Mouse (Mus musculus) intestine, embryonic 14.5 days (tissue): Measurements from ENCODE around the gene Eif4a1. TPM values are rescaled to one million over a fixed set of nuclear protein-coding genes. Genes with fewer than 3 reads are reported as not detected.

Source experiments
- ATAC-seq: fragments of 200-750 bp; cut with Nextera tagmentation; replicated peaks from 2 replicates; pipeline ENCODE4 v1.8.0; 2017; ENCODE audit warnings: low read depth, moderate number of reproducible peaks, moderate TSS enrichment, moderate library complexity; ENCODE audit not compliant: low FRiP score, low TSS enrichment
- DNase-seq: peaks from one replicate; pipeline ENCODE4 v3.0.0-alpha.2; 2018; ENCODE audit warnings: low spot score
- H3K27ac ChIP-seq: fragments of 300-500 bp; sonication (generic); 2 replicates; pipeline ENCODE4 v1.5.1; 2014; ENCODE audit warnings: low read depth, mild to moderate bottlenecking, control low read depth
- H3K27me3 ChIP-seq: fragments of 300-500 bp; sonication (generic); replicated peaks from 2 replicates; pipeline ENCODE4 v1.6.1; 2014; ENCODE audit warnings: low read length, control low read depth; ENCODE audit not compliant: control insufficient read depth, insufficient read depth
- H3K36me3 ChIP-seq: fragments of 300-500 bp; sonication (generic); 2 replicates; pipeline ENCODE4 v1.6.1; 2014; ENCODE audit warnings: low read length, control low read depth; ENCODE audit not compliant: control insufficient read depth, insufficient read depth
- H3K4me1 ChIP-seq: fragments of 300-500 bp; sonication (generic); replicated peaks from 2 replicates; pipeline ENCODE4 v1.6.1; 2014; ENCODE audit warnings: low read length, control low read depth, mixed read lengths; ENCODE audit not compliant: control insufficient read depth, insufficient read depth
- H3K4me2 ChIP-seq: fragments of 300-500 bp; sonication (generic); 2 replicates; pipeline ENCODE4 v1.6.1; 2014; ENCODE audit warnings: low read length
- H3K4me3 ChIP-seq: fragments of 300-500 bp; sonication (generic); 2 replicates; pipeline ENCODE4 v1.5.1; 2014; ENCODE audit warnings: low read depth, low read length, control low read depth, mixed read lengths
- H3K9ac ChIP-seq: fragments of 300-500 bp; sonication (generic); 2 replicates; pipeline ENCODE4 v1.6.1; 2014; ENCODE audit warnings: mild to moderate bottlenecking, low read length
- H3K9me3 ChIP-seq: fragments of 300-500 bp; sonication (generic); 2 replicates; pipeline ENCODE4 v1.6.1; 2016; ENCODE audit warnings: low read length, control low read depth; ENCODE audit not compliant: control insufficient read depth
- WGBS: fragments of 180-500 bp; shearing (Covaris S2); extraction: QIAGEN DNeasy Blood & Tissue Kit; methylation state at CpG from one replicate; pipeline ENCODE4 v1.1.7; 2014; 5-methylcytosine and 5-hydroxymethylcytosine counted together
- polyA plus RNA-seq: library from polyadenylated mRNA; unstranded; fragments of >200 nt; fragmentation: Nextera tagmentation; extraction: Ambion mirVana; gene quantifications from 2 replicates; pipeline ENCODE4 v1.2.1, GENCODE M21; 2014

Gene Eif4a1
- polyA plus RNA-seq, 1 experiment from 2014 or later = 645 TPM

DNA sequence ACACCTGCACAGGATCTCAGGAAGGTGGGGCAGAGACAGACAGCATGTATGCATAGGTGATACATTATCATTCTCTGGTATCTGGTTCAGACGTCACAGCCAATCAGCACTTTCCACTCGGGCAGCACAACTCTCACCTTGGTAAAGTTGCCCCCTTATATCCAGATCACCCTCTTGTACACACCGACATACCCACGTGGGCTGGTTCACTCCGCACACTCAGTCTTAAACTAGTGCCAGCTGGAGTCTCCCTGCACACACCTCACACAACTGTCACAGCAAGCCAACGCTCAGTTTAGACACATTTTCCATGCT, 22.8 kb upstream of the Eif4a1 start:
- WGBS = 23% methylated on average over 6 of the region's 6 CpGs
- Histone ChIP-seq H3K4me3 (peak overlapping the region; percentile 54), H3K9ac (peak overlapping the region; percentile 59)

DNA sequence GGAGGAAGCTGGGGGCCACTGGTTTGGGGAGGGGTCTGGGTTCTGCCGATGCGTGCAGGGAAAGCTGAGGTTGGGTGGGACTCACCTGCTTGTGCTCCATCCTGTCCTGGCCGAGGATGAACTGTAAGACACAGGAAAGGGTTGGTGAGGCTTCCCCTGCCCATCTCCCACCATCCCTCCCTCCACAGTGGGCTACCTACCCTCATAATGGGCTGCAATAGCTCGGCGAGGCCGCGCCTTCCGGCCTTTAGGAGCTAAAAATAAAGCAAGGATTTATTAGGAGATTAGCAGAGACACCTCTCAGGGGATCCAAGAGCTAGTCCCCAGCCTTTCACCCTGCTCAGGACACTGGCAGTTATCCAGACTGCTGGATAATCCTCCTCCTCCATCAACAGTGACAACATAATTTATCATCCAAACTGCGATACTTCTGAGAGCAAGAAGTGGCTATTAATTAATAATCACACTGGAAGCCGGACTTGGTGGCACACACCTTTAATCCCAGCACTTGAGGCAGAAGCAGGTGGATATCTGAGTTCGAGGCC, 21.3 kb upstream of the Eif4a1 start:
- H3K36me3 ChIP-seq = no peaks in the 10 kb centered on the region
- WGBS = 58% methylated on average over 11 of the region's 11 CpGs
- ATAC-seq = no peak
- H3K4me3 ChIP-seq = no peak overlapping the region
- H3K9me3 ChIP-seq = 0 out of 2 replicates have a peak, but pooled peaks cover under 1% of the 10 kb centered on the region
- H3K27ac ChIP-seq = no peak overlapping the region
- no peak overlapping the region for H3K4me2 ChIP-seq
- H3K9ac ChIP-seq = no peak overlapping the region
- no peaks in the 10 kb centered on the region for H3K27me3 ChIP-seq
- no peak for DNase-seq
- no peaks in the 10 kb centered on the region for H3K4me1 ChIP-seq

More for the DNA sequence above, 22.8 kb upstream of the Eif4a1 start:
- Histone ChIP-seq H3K27me3 (no peaks in the 10 kb centered on the region), H3K36me3 (no peaks in the 10 kb centered on the region), H3K9me3 (0 out of 2 replicates have a peak, but pooled peaks cover 3% of the 10 kb centered on the region), H3K27ac (peak overlapping the region; percentile 57; the same call in 1 of the 2 replicates), H3K4me1 (no peaks in the 10 kb centered on the region), H3K4me2 (peak overlapping the region; percentile 79)
- ATAC-seq = no peak
- no peak for DNase-seq

DNA sequence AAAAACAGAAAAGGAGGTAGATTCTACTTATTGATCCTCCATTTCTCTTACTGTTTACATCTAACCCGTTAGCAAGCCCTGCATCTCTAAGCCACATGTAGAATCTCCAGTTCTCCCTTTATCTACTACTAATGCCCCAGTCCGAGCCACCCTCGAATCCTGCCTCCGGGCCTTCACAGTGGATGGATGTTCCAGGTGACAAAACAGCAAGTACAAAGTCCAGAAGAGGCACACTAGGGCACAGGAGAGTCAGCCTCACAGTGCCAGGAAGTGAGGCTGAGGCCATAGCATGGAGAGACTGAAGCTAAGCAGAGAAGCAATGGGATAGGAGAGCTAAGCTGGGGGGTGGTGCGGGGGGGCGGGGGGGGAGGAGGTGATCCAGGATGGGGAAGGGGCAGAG, 20.6 kb upstream of the Eif4a1 start:
- Histone ChIP-seq H3K9me3 (no peaks in the 10 kb centered on the region), H3K4me3 (no peak overlapping the region), H3K27me3 (no peaks in the 10 kb centered on the region), H3K36me3 (no peaks in the 10 kb centered on the region), H3K9ac (no peak overlapping the region), H3K27ac (no peak overlapping the region), H3K4me1 (no peaks in the 10 kb centered on the region), H3K4me2 (no peak overlapping the region)
- DNase-seq (no peak), ATAC-seq (no peak)
- 74% methylated on average over 6 of the region's 6 CpGs for WGBS

DNA sequence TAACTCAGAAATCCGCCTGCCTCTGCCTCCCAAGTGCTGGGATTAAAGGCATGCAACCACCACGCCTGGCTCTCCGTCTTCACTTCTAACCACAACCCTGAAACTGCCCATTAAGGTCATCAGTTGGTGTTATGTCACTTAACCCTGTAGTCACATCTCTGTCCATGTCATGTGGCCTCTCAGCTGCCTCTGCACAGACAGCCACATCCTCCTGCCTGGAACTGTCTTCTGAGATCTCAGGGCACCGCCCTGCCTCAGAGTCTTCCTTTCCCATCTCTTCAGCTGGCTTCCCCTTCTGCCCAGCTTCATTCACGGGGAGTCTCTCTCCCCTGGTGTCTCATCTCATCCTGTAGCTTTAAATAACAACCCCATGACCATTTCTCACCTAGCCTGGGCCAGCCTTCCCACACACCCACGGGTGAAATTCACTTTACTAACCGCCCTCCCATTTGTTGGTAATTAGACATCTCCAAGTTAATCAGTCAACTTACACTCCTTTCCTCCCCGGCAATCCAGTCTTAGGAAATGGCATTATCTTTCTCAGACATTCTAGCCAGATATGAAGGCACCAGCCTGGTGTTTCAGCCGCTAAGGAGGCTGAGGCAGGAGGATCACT, 20.1 kb upstream of the Eif4a1 start:
- 73% methylated on average over 9 of the region's 9 CpGs for WGBS
- Histone ChIP-seq H3K27ac (no peak overlapping the region), H3K9me3 (no peaks in the 10 kb centered on the region)

DNA sequence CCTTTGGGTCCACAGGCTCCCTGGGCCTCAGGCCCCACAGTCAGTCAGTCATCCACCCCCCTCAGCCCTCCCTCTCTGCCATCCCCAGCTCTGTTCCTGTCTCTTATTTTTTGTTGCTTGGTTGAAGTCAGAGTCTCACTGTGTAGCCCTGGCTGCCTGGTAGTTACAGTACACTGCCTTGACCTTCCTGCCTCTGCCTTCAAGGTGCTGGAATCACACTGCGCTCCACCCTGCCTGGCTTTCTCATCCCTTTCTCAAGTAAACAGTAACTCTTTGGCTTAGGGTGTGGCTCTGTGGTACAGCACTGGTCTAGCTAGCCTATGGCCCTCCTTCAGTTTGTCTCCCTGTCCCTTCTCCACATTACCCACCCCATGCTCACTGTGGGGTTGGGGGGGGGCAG, 17.7 kb upstream of the Eif4a1 start:
- no peak for DNase-seq
- Histone ChIP-seq H3K4me2 (no peak overlapping the region), H3K36me3 (no peaks in the 10 kb centered on the region), H3K9ac (no peak overlapping the region), H3K27me3 (no peaks in the 10 kb centered on the region), H3K9me3 (no peaks in the 10 kb centered on the region), H3K27ac (no peak overlapping the region), H3K4me1 (peaks cover 8% of the 10 kb centered on the region; the same call in 1 of the 2 replicates), H3K4me3 (no peak overlapping the region)
- 95% methylated on average over 1 of the region's 1 CpGs for WGBS
- no peak for ATAC-seq

More for the DNA sequence above, 20.1 kb upstream of the Eif4a1 start:
- no peaks in the 10 kb centered on the region for H3K36me3 ChIP-seq
- ATAC-seq (no peak), DNase-seq (no peak)
- no peak overlapping the region for H3K4me2 ChIP-seq
- H3K4me3 ChIP-seq = no peak overlapping the region
- no peaks in the 10 kb centered on the region for H3K27me3 ChIP-seq
- no peak overlapping the region for H3K9ac ChIP-seq
- H3K4me1 ChIP-seq = no peaks in the 10 kb centered on the region

- H3K4me3 ChIP-seq = no peak overlapping the region
- no peak overlapping the region for H3K4me2 ChIP-seq
- H3K9ac ChIP-seq = no peak overlapping the region
- ATAC-seq (no peak), DNase-seq (no peak)
- H3K36me3 ChIP-seq = no peaks in the 10 kb centered on the region
- no peaks in the 10 kb centered on the region for H3K9me3 ChIP-seq
- no peak overlapping the region for H3K27ac ChIP-seq
- no peaks in the 10 kb centered on the region for H3K27me3 ChIP-seq
- H3K4me1 ChIP-seq = peaks cover 17% of the 10 kb centered on the region
- WGBS = 49% methylated on average over 5 of the region's 5 CpGs
These were observed 14.8 kb upstream of the Eif4a1 start for GRCm38 (mm10) chr11:69687061-69687460.

- Histone ChIP-seq H3K9ac (no peak overlapping the region), H3K4me1 (peaks cover 17% of the 10 kb centered on the region), H3K9me3 (no peaks in the 10 kb centered on the region), H3K4me3 (no peak overlapping the region), H3K4me2 (no peak overlapping the region), H3K27me3 (no peaks in the 10 kb centered on the region), H3K27ac (no peak overlapping the region), H3K36me3 (no peaks in the 10 kb centered on the region)
- ATAC-seq (no peak), DNase-seq (peak; percentile 70)
- 14% methylated on average over 4 of the region's 4 CpGs for WGBS
These were observed 14.2 kb upstream of the Eif4a1 start for GRCm38 (mm10) chr11:69686377-69686776.

DNA sequence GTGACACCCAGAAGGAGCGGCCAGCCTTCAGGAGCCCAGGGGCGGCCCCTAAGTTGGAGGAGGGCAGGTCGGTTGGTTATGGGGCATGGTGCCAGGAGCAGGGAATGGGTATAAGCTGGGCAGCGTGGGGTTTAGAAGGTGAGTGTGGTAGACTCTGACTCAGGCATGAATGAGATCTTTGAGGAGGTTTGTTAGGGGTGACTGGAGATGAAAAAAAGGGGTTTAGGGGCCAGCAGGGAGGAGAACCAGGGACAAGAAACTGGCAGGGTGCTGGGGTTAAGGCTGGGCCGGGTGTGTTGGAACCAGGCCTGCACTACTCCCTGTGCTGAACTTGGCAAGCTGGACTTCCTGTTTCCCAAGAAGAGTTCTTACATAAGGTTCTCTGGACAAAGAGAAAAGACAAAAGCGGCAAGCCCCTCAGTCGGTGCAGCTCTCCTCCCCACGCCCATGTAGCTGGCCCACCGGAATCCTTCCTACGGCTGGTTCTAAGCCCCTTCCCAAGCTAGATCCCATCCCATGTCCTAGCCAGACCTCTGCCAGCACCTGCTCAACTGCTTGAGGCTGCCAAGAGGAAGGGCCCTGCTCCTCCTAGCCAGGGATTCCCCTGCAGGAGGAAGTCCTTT, 13.4 kb upstream of the Eif4a1 start, which contains the start of gene Tnfsf13:
TSS of gene Tnfsf13 (minus strand) at position 259 of the 623 bp plus-strand sequence.
- H3K36me3 ChIP-seq = no peaks in the 10 kb centered on the region
- ATAC-seq = no peak
- H3K27ac ChIP-seq = no peak within 1 kb of the TSS; the same call in 1 of the 2 replicates
- H3K4me2 ChIP-seq = no peak within 1 kb of the TSS
- H3K27me3 ChIP-seq = no peaks in the 10 kb centered on the region
- DNase-seq = peak; percentile 59
- no peak within 1 kb of the TSS for H3K9ac ChIP-seq
- peaks cover 23% of the 10 kb centered on the region for H3K4me1 ChIP-seq
- WGBS = 72% methylated on average over 10 of the region's 10 CpGs
- no peak within 1 kb of the TSS for H3K4me3 ChIP-seq
- no peaks in the 10 kb centered on the region for H3K9me3 ChIP-seq
